Comparison of ENCODE assay signal across 23 mouse cellular contexts in the genomic region with DNA sequence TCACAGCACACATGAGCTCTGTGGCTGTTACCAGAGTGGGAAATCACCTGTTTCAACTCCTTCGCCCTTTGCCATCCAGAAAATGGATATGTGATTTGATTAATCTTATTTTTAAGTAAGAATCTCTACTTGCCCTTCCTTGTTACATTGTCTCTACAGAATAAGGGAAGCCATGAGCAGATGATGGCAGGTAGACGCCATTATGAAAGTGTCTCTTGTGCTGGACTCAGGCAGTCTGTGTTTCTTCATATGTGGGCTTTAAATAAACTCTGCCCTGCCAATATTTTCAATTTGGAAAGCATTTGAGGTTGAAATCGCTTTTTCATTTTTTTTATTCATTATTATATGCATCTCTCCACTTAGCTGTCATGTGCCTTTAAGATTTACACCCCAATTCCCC.
A peak's percentile ranks its signal among the peaks of the same experiment; 100 is the strongest.
DNase-seq lines count a peak whose midpoint lies in the region; ATAC-seq and TF ChIP-seq lines count a peak whose summit lies in the region.
"Had no signal": no experiment of that assay in that cellular context is flagged by ENCODE, and none has a peak within 500 bp of the region (broad histone marks: within the 10 kb centered on the region; RNA-seq: fewer than 3 reads in every experiment).

No protein-coding gene starts in this region.

- WGBS in forebrain, embryonic 13.5 days: 76% methylated on average over 3 of the region's 3 CpGs
- 84% methylated on average over 3 of the region's 3 CpGs for WGBS in forebrain, embryonic 10.5 days
- 82% methylated on average over 3 of the region's 3 CpGs for WGBS in midbrain, embryonic 13.5 days
- 84% methylated on average over 3 of the region's 3 CpGs for WGBS in midbrain, embryonic 11.5 days
- 72% methylated on average over 3 of the region's 3 CpGs for WGBS in hindbrain, postnatal 0 days
- 62% methylated on average over 3 of the region's 3 CpGs for WGBS in neural tube, embryonic 14.5 days

- TF ChIP-seq CTCF in hindbrain, postnatal 0 days (IDR thresholded peaks at IDR 0.05; ENCODE audit: low read depth): no peak

- H3K9ac ChIP-seq in forebrain, embryonic 13.5 days: no peak overlapping the region
- H3K9ac ChIP-seq in midbrain, embryonic 13.5 days (replicated peaks): no peak overlapping the region
- no peak overlapping the region for H3K9ac ChIP-seq in midbrain, embryonic 11.5 days (ENCODE audit: low read length)
- no peak overlapping the region for H3K9ac ChIP-seq in hindbrain, postnatal 0 days (replicated peaks; ENCODE audit: low read length)
- H3K9ac ChIP-seq in neural tube, embryonic 14.5 days (replicated peaks; ENCODE audit: low read depth, low read length): no peak overlapping the region
- H3K9ac ChIP-seq: embryonic facial prominence, embryonic 13.5 days; heart, embryonic 13.5 days; limb, embryonic 12.5 days had no signal

- peak overlapping the region; percentile 61 for H3K27ac ChIP-seq in forebrain, embryonic 13.5 days
- H3K27ac ChIP-seq in forebrain, embryonic 10.5 days: no peak overlapping the region
- peak overlapping the region; percentile 86 for H3K27ac ChIP-seq in midbrain, embryonic 13.5 days
- H3K27ac ChIP-seq in midbrain, embryonic 11.5 days (ENCODE audit: low read depth, low read length): no peak overlapping the region
- H3K27ac ChIP-seq in hindbrain, postnatal 0 days: peak overlapping the region; percentile 77
- H3K27ac ChIP-seq in neural tube, embryonic 14.5 days (ENCODE audit: low read depth, low read length): peak overlapping the region; percentile 81; the same call in 1 of the 2 replicates
- H3K27ac ChIP-seq: embryonic facial prominence, embryonic 13.5 days; heart, embryonic 13.5 days; limb, embryonic 12.5 days had no signal

- H3K27me3 ChIP-seq in forebrain, embryonic 13.5 days: no peaks in the 10 kb centered on the region
- H3K27me3 ChIP-seq in forebrain, embryonic 10.5 days (ENCODE audit: poor library complexity, severe bottlenecking): no peaks in the 10 kb centered on the region
- no peaks in the 10 kb centered on the region for H3K27me3 ChIP-seq in midbrain, embryonic 13.5 days
- H3K27me3 ChIP-seq in midbrain, embryonic 11.5 days (ENCODE audit: control insufficient read depth, insufficient read depth, low read length): no peaks in the 10 kb centered on the region
- H3K27me3 ChIP-seq in hindbrain, postnatal 0 days (ENCODE audit: insufficient read depth, low read length): no peaks in the 10 kb centered on the region
- no peaks in the 10 kb centered on the region for H3K27me3 ChIP-seq in neural tube, embryonic 14.5 days (ENCODE audit: control insufficient read depth, insufficient read depth, low read length)
- H3K27me3 ChIP-seq: embryonic facial prominence, embryonic 13.5 days; heart, embryonic 13.5 days; limb, embryonic 12.5 days had no signal

- H3K36me3 ChIP-seq in forebrain, embryonic 13.5 days (ENCODE audit: poor library complexity, severe bottlenecking): no peaks in the 10 kb centered on the region
- H3K36me3 ChIP-seq in forebrain, embryonic 10.5 days (replicated peaks): no peaks in the 10 kb centered on the region
- no peaks in the 10 kb centered on the region for H3K36me3 ChIP-seq in midbrain, embryonic 13.5 days
- no peaks in the 10 kb centered on the region for H3K36me3 ChIP-seq in midbrain, embryonic 11.5 days (ENCODE audit: control insufficient read depth, insufficient read depth, low read length)
- H3K36me3 ChIP-seq in hindbrain, postnatal 0 days (ENCODE audit: insufficient read depth, low read length): no peaks in the 10 kb centered on the region
- H3K36me3 ChIP-seq in neural tube, embryonic 14.5 days (ENCODE audit: control insufficient read depth, insufficient read depth, low read length): no peaks in the 10 kb centered on the region
- H3K36me3 ChIP-seq: embryonic facial prominence, embryonic 13.5 days; heart, embryonic 13.5 days; limb, embryonic 12.5 days had no signal

- no peak overlapping the region for H3K4me3 ChIP-seq in forebrain, embryonic 13.5 days
- no peak overlapping the region for H3K4me3 ChIP-seq in forebrain, embryonic 10.5 days
- H3K4me3 ChIP-seq in midbrain, embryonic 13.5 days (replicated peaks): no peak overlapping the region
- no peak overlapping the region for H3K4me3 ChIP-seq in midbrain, embryonic 11.5 days (ENCODE audit: low read depth, low read length)
- H3K4me3 ChIP-seq in hindbrain, postnatal 0 days (ENCODE audit: low read length): no peak overlapping the region
- no peak overlapping the region for H3K4me3 ChIP-seq in neural tube, embryonic 14.5 days (ENCODE audit: low read depth, low read length)
- H3K4me3 ChIP-seq: embryonic facial prominence, embryonic 13.5 days; erythroblast, embryonic 14.5 days; heart, embryonic 13.5 days; limb, embryonic 12.5 days had no signal

- peaks cover 21% of the 10 kb centered on the region for H3K4me1 ChIP-seq in forebrain, embryonic 13.5 days
- peaks cover 15% of the 10 kb centered on the region for H3K4me1 ChIP-seq in forebrain, embryonic 10.5 days
- H3K4me1 ChIP-seq in midbrain, embryonic 13.5 days (replicated peaks): peaks cover 36% of the 10 kb centered on the region
- H3K4me1 ChIP-seq in midbrain, embryonic 11.5 days (ENCODE audit: control insufficient read depth, insufficient read depth, low read length): peaks cover 17% of the 10 kb centered on the region
- H3K4me1 ChIP-seq in hindbrain, postnatal 0 days (ENCODE audit: insufficient read depth, low read length): peaks cover 7% of the 10 kb centered on the region; the same call in 1 of the 2 replicates
- H3K4me1 ChIP-seq in neural tube, embryonic 14.5 days (ENCODE audit: control insufficient read depth, insufficient read depth, low read length): peaks cover 16% of the 10 kb centered on the region
- H3K4me1 ChIP-seq: embryonic facial prominence, embryonic 13.5 days; heart, embryonic 13.5 days; limb, embryonic 12.5 days had no signal

- no peak overlapping the region for H3K4me2 ChIP-seq in forebrain, embryonic 13.5 days
- no peak overlapping the region for H3K4me2 ChIP-seq in midbrain, embryonic 13.5 days (replicated peaks)
- H3K4me2 ChIP-seq in midbrain, embryonic 11.5 days: no peak overlapping the region
- H3K4me2 ChIP-seq in hindbrain, postnatal 0 days (ENCODE audit: low read depth, low read length): peak overlapping the region; percentile 47
- H3K4me2 ChIP-seq in neural tube, embryonic 14.5 days (ENCODE audit: low read depth, low read length): no peak overlapping the region
- H3K4me2 ChIP-seq: embryonic facial prominence, embryonic 13.5 days; heart, embryonic 13.5 days; limb, embryonic 12.5 days; liver, embryonic 11.5 days had no signal

- ATAC-seq in forebrain, embryonic 13.5 days: peak; percentile 37; the same call in 1 of the 2 replicates
- ATAC-seq in midbrain, embryonic 13.5 days: peak; percentile 42
- ATAC-seq in midbrain, embryonic 11.5 days (ENCODE audit: low FRiP score): no peak
- ATAC-seq in hindbrain, postnatal 0 days: peak; percentile 58; the same call in 1 of the 2 replicates
- ATAC-seq in neural tube, embryonic 14.5 days (ENCODE audit: low read depth): peak; percentile 57; the same call in 1 of the 2 replicates

- H3K9me3 ChIP-seq in forebrain, embryonic 13.5 days (replicated peaks): no peaks in the 10 kb centered on the region
- H3K9me3 ChIP-seq in forebrain, embryonic 10.5 days: no peaks in the 10 kb centered on the region
- H3K9me3 ChIP-seq in midbrain, embryonic 13.5 days: no peaks in the 10 kb centered on the region
- no peaks in the 10 kb centered on the region for H3K9me3 ChIP-seq in midbrain, embryonic 11.5 days (ENCODE audit: control insufficient read depth, low read length)
- no peaks in the 10 kb centered on the region for H3K9me3 ChIP-seq in hindbrain, postnatal 0 days (ENCODE audit: low read length)
- H3K9me3 ChIP-seq in neural tube, embryonic 14.5 days (ENCODE audit: control insufficient read depth, low read length): no peaks in the 10 kb centered on the region
- H3K9me3 ChIP-seq: embryonic facial prominence, embryonic 13.5 days; limb, embryonic 12.5 days had no signal

- intact Hi-C loops in left cerebral cortex, postnatal 36 days (cut with DNase I): no loop called here

- DNase-seq in forebrain, embryonic 10.5 days (ENCODE audit: extremely low spot score, low spot score): no peak
- DNase-seq in midbrain, embryonic 11.5 days (ENCODE audit: low spot score, missing footprints): no peak
- no peak for DNase-seq in hindbrain, postnatal 0 days (ENCODE audit: low spot score)
- no peak for DNase-seq in left cerebral cortex, postnatal 36 days (ENCODE audit: low spot score in 2 of 2)
- no peak for DNase-seq in spleen, postnatal 14 days (ENCODE audit: low spot score in 2 of 2)
- DNase-seq: adrenal gland, postnatal 14 days; cerebellum, postnatal 36 days; gastrocnemius, postnatal 10 days; heart, postnatal 14 days; kidney, adult 11 months; lung, adult 18-20 months; lung, postnatal 10 days; right cerebral cortex, postnatal 4 days; thymus, adult 2 months; thymus, postnatal 4 days had no signal

Comparison
In these comparisons a context has a peak if more than half of its experiments do, and no peak if none do; other contexts are left out.
1. H3K27ac ChIP-seq: peak in forebrain, embryonic 13.5 days (single experiment), midbrain, embryonic 13.5 days (single experiment), hindbrain, postnatal 0 days (single experiment) and neural tube, embryonic 14.5 days (single experiment); none in forebrain, embryonic 10.5 days (single experiment) and midbrain, embryonic 11.5 days (single experiment).